Mouse (Mus musculus): ENCODE data around the gene Mydgf.

Gene Mydgf

DNA sequence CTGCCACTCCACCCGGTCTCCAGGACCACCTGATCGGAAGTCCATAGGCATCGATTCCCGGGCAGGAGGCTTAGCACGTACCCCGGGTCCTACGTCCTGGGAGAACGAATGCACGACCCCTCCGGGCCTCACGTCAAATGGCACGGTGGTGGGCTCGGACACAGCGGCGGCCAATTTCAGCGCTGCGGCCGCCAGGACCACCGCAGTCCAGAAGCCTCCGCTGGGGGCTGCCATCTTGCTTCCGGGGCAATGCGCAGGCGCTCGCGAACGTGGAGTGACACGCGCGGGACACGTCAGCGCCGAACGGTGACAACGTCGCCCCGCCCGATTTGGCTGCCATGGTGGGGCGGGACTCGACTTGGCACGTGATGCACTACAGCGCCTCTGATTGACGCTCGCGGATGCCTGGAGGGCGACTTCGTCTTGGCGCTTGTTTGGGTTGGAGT, at the start of gene Mydgf:
Gene Mydgf, minus strand, starts transcription at position 263 of the 446 bp plus-strand sequence.
- DNase-seq (ENCODE audit: low spot score in 2 of 2), result peak; percentile 94 to 95

DNA sequence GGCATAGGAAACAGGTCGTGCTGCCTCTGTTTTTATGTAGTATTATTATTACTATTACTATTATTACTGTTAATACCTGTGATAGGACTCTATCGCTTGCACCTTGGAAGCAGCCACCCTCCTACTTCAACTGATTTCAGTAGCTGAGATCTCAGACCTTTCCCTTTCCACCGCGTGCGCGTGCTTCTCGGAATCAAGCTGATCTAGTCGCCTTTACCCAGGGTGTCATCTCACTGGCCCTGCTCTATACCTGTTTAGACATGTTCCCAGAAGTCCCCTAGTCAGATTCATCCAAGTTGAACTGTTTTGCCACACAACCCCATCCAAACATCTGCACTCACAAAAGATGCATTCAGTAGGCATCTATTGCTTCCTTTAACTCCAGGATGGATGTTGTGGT, 49.7 kb upstream of the Mydgf start:
- DNase-seq (ENCODE audit: low spot score in 2 of 2), result no peak

DNA sequence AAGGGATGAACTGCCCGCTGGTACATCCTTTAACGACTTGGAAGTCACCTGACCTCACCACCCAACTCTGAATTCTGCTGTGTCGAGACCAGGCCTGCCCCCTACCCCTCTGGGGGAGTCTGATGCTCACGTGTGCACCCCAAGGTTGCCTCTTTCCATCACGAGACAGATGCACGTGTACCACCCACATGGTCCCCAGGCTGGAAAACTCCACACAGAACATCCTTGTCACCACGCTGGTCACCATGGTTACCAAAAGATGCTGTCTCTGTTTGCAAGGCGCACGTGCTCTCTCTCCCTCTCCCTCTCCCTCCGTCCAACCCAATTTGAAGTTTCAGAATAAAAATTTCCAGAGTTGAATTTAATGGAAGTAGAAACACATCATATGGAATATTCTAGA, 46.2 kb upstream of the Mydgf start:
- peak; percentile 84 to 91 for DNase-seq (ENCODE audit: low spot score in 2 of 2)

- DNase-seq (ENCODE audit: low spot score in 2 of 2), result no peak
Measured at GRCm38 (mm10) chr17:56226566-56226965, 42.8 kb upstream of the Mydgf start.

DNA sequence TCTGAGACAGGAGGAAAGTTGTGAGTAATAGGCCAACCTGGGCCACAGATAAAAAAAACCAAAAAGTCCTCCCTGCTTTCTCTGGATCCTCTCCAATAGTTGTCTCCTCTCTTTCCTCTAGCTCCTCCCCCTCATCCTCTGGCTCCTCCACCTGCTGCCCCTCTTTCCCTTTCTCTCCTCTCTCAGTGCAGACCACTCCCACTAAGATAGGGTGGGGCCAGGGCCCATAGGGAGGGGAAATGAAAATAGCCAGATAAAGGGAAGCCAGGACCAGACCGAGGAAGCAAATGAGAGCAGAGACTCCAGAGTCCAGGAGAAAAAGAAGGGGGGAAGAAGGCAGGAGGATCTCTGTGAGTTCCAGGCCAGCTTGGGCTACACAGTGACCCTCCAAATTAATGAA, 41.2 kb upstream of the Mydgf start:
- no peak for DNase-seq (ENCODE audit: low spot score in 2 of 2)

- DNase-seq (ENCODE audit: low spot score in 2 of 2), result no peak
Measured at GRCm38 (mm10) chr17:56219805-56220204, 36.1 kb upstream of the Mydgf start.

- DNase-seq (ENCODE audit: low spot score in 2 of 2), result no peak
Measured at GRCm38 (mm10) chr17:56219251-56219650, 35.5 kb upstream of the Mydgf start.

DNA sequence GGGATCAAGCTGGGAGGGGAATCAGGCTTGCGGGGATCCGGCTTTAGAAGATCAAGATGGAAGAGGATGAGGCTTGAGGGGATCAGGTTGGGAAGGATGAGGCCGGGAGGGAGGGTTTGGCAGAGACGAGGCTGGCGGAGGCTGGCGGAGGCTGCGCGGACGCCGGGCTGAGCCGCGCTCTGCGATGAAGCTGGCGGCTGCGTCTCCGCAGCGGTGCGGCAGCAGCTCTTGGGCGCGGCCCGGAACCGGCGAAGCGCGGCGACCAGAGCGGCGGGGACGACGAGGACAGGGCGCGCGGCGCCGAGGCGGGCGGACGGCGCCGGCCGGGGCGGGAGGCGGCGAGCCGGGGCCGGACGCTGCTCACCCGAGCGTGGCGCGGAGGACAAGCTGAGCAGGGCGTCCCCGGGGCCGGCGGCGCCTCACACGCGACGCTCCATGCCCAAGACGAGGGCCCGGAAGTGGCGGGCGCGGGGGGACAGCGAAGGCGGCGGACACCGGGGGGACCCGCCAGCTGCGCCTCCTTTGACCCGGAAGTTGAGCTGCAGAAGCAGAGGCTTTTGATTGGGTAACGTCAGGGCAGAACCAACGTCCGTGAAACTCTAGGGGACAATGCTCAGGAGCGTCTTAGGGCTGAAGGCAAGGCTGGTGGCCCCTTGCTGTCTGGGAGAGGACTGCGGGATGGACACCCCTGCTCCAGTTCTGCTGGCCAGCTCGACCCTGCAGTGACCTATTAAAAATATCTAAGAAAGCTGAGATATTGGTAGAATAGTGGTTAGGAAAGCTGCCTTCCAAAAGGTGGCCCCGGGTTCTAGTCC, 34.9 kb upstream of the Mydgf start, which contains the start of gene Dpp9:
Gene Dpp9, minus strand, starts transcription at position 529 of the 815 bp plus-strand sequence.
- DNase-seq (ENCODE audit: low spot score in 2 of 2), result peak; percentile 86 to 93

- no peak for DNase-seq (ENCODE audit: low spot score in 2 of 2)
Measured at GRCm38 (mm10) chr17:56217670-56218069, 34.0 kb upstream of the Mydgf start.

DNA sequence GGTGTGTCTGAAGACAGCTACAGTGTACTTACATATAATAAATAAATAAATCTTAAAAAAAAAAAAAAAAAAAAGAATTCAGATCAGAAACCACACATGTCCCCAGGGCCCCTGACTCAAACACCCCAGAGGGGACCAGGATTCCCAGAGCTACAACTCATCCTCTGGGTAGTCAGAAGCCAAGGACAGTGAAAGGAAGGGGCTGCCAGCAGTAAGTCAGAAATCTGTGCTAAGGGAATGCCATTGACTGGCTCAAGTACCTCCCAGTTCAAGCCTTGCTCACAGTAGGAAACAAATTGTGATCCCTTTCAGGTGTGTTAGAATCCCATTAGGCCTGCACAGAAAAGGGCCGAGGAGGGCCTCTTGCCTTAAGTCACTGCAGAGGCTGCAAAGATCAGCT, 30.5 kb upstream of the Mydgf start:
- no peak for DNase-seq (ENCODE audit: low spot score in 2 of 2)

- no peak for DNase-seq (ENCODE audit: low spot score in 2 of 2)
Measured at GRCm38 (mm10) chr17:56212676-56213075, 29.0 kb upstream of the Mydgf start.

GRCm38 (mm10) chr17:56211090-56211489, 27.4 kb upstream of the Mydgf start:
- DNase-seq (ENCODE audit: low spot score in 2 of 2), result no peak

DNA sequence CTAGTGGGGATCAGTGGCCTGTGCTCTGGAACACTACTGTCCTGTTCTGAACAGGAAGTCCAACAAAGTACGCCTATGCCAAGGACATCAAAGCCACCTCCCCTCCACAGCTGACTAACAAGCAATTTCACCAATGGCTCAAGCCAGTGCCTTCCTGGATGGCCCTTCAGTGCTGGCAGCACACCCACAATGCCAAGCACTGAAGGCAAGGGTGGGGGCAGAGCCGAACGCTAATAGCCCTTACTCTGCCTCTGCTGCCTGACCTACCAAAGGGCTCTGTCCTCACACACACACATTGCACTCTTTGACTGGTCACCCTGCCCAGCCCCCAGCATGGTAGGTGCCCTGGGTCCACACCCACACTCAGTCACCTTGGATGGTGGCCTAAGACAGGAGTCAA, 25.1 kb upstream of the Mydgf start:
- DNase-seq (ENCODE audit: low spot score in 2 of 2), result no peak

DNA sequence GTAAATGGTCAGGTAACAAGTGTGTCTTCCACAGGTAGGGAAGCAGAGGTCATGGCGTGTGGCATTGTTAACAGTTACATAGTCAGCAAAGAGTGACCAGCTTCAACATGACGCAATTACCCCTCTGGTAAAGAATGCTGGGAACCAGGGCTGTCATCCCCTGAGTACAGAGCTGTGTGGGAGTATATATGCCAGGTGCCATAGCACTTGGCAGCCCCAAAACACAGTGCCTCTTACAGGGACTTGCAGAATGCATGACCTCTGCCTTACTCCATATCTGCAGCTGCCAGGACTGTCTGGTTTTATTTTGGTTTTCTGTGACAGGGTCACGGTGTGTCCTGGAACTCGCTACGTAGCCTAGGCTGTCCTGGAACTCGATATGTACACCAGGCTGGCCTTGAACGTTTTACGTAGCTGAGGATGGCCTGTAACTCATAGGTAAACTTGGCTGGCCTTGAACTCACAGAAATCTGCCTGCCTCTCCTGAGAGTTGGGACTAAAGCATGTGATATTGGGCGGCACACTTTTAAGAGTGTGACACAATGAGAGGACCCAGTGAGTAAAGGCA, 24.3 kb upstream of the Mydgf start:
- no peak for DNase-seq (ENCODE audit: low spot score in 2 of 2)

GRCm38 (mm10) chr17:56206986-56207674, 23.4 kb upstream of the Mydgf start:
- no peak for DNase-seq (ENCODE audit: low spot score in 2 of 2)

DNA sequence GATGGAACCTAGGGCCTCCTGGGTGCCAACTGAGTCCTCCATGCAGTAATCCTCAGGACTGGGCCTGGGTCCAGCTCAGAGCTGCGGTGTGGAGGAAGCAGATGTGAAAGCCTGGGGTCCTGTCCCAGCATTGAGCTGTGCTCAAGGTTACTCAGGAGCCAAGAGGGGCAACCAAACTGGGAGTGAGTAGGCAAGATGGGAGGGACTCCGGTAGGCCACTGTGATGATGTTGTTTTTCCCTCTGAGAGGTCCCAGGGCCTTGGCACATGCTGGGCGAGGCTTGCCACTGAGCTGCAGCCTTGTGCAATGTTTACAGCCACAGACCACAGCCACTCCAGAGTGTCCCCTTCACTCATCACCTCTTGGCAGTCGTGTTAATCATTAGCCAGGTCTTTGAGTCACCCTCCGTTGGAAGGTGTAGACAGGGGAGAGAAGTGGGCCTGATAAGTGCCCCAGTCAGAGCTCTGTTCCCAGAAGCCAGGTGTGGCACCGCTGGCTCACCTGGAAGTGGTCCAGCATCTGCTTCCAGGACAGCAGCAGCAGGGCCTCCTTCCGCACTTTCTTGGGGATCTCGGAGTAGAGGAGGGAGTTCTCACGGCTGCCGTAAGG, 22.7 kb upstream of the Mydgf start:
- DNase-seq (ENCODE audit: low spot score in 2 of 2), result no peak

DNA sequence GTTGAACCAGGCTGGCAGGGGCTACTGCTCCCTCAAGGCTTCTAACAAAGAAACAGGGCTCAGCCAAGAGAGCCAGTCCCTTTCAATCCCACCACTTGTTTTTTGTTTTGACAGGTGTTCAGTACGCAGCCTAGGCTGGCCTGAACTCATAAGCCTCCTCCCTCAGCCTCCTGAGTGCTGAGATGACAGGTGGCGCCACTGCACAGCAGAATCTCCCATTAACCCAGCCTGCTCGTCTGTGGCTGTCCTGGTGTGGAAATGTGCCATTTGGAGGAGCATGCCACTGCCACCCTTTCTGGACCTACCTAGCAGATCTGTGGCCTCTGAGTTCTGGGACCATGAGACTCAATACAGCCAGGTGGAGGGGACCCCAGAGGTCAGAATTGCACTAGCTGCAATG, 20.0 kb upstream of the Mydgf start:
- DNase-seq (ENCODE audit: low spot score in 2 of 2), result no peak

DNA sequence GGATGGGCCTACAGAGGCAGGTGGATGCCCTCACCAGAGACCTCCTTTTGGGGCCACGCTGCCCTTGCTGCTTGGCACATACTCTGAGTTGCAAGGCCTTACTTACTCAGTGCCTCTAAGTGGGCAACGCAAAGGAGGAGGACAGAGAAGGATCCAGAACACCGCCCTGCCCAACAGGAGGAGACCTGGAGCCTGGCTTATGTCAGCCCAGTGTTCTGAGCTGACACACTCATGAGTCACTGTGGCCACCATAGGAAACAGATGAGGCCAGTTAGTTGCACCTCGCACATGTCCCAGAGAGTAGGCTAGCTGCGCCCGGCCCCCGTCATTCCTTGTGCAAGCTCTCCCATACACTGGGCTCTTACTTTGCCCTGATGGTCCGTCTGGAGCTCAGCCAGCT, 18.8 kb upstream of the Mydgf start:
- no peak for DNase-seq (ENCODE audit: low spot score in 2 of 2)

GRCm38 (mm10) chr17:56201642-56202041, 17.9 kb upstream of the Mydgf start:
- DNase-seq (ENCODE audit: low spot score in 2 of 2), result no peak

DNA sequence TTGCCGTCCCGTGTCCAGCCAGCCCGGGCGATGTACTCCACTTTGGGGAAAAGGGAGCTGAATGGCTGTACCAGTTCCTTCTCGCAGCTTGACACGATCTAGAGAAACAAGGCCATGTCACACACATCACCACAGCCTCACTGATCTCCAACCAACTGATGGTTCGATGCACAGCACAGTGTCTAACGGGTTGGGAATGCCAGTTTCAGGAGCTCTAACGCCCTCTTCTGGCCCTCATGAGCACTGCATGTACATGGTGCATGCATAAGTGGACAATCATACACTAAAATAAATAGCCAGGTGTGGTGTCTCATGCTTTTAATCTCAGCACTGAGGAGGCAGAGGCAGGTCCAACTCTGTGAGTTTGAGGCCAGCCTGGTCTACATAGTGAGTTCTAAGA, 16.9 kb upstream of the Mydgf start:
- DNase-seq (ENCODE audit: low spot score in 2 of 2), result no peak

DNA sequence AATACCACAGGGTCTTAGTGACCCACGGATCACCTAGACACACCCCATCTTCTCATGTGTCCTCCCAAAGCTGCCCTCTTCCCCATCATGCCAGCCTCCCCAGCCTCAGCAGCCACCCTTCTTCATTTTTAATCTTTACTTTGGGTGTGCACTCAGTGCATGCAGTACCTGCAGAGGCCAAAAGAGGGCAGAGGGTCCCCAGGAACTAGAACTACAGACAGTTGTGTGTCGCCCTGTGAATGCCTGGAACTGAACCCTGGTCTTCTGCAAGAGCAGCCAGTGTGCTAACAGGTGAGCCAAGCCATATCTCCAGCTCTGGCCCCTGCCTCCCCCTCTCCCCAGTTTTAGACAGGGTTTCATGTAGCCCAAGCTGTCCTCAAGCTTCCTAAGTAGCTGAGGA, 13.1 kb upstream of the Mydgf start:
- no peak for DNase-seq (ENCODE audit: low spot score in 2 of 2)

GRCm38 (mm10) chr17:56194765-56195164, 11.0 kb upstream of the Mydgf start:
- no peak for DNase-seq (ENCODE audit: low spot score in 2 of 2)
